Mouse (Mus musculus): ENCODE results near the gene Entpd7.

- TF ChIP-seq EP300 (optimal IDR thresholded peaks at IDR 0.05) (no peak), CTCF (IDR thresholded peaks at IDR 0.05; ENCODE audit: low read depth) (peak; percentile 87)
Observed at GRCm38 (mm10) chr19:43753226-43753835, 63.9 kb downstream of the Entpd7 start.
